Mouse (Mus musculus): ENCODE results near the gene C1qtnf1. TPM values are rescaled to one million over a fixed set of nuclear protein-coding genes. Genes with fewer than 3 reads are reported as not detected.

C1qtnf1 gene
- polyA plus RNA-seq, 1 experiment from 2014 or later: 23.0 TPM

GRCm38 (mm10) chr11:118426765-118427164 lies 1.2 kb upstream of the C1qtnf1 start:
- no peaks in the 10 kb centered on the region for H3K9me3 ChIP-seq (replicated peaks)
- ATAC-seq (ENCODE audit: insufficient number of reproducible peaks, low FRiP score, low TSS enrichment, low read depth): no peak
- no peaks in the 10 kb centered on the region for H3K27me3 ChIP-seq
- no peak overlapping the region for H3K4me3 ChIP-seq (replicated peaks)
- no peak overlapping the region for H3K9ac ChIP-seq
- WGBS: 66% methylated on average over 5 of the region's 5 CpGs
- no peaks in the 10 kb centered on the region for H3K36me3 ChIP-seq
- no peak overlapping the region for H3K27ac ChIP-seq (replicated peaks)
- peaks cover 77% of the 10 kb centered on the region for H3K4me1 ChIP-seq
- no peak overlapping the region for H3K4me2 ChIP-seq (replicated peaks)

- peak overlapping the region; percentile 86 for H3K27ac ChIP-seq (replicated peaks)
- no peak overlapping the region for H3K9ac ChIP-seq
- no peaks in the 10 kb centered on the region for H3K9me3 ChIP-seq (replicated peaks)
- ATAC-seq (ENCODE audit: insufficient number of reproducible peaks, low FRiP score, low TSS enrichment, low read depth): no peak
- 32% methylated on average over 3 of the region's 3 CpGs for WGBS
- H3K4me1 ChIP-seq: peaks cover 83% of the 10 kb centered on the region
- H3K4me2 ChIP-seq (replicated peaks): peak overlapping the region; percentile 61
- no peaks in the 10 kb centered on the region for H3K27me3 ChIP-seq
- H3K4me3 ChIP-seq (replicated peaks): peak overlapping the region; percentile 44
- no peaks in the 10 kb centered on the region for H3K36me3 ChIP-seq
These were observed 680 bp upstream of the C1qtnf1 start for GRCm38 (mm10) chr11:118427266-118427779.

- H3K4me2 ChIP-seq (replicated peaks): peak overlapping the region; percentile 61
- peak overlapping the region; percentile 39 for H3K9ac ChIP-seq
- H3K4me3 ChIP-seq (replicated peaks): peak overlapping the region; percentile 44
- WGBS: 5% methylated on average over 11 of the region's 11 CpGs
- peak overlapping the region; percentile 86 for H3K27ac ChIP-seq (replicated peaks)
- no peak for ATAC-seq (ENCODE audit: insufficient number of reproducible peaks, low FRiP score, low TSS enrichment, low read depth)
- no peaks in the 10 kb centered on the region for H3K36me3 ChIP-seq
- peaks cover 86% of the 10 kb centered on the region for H3K4me1 ChIP-seq
- no peaks in the 10 kb centered on the region for H3K9me3 ChIP-seq (replicated peaks)
- no peaks in the 10 kb centered on the region for H3K27me3 ChIP-seq
These were observed 461 bp downstream of the C1qtnf1 start for GRCm38 (mm10) chr11:118428460-118428868.

- ATAC-seq (ENCODE audit: insufficient number of reproducible peaks, low FRiP score, low TSS enrichment, low read depth): no peak
- Histone ChIP-seq H3K27ac (replicated peaks) (peak overlapping the region; percentile 86), H3K4me2 (replicated peaks) (peak overlapping the region; percentile 61), H3K9me3 (replicated peaks) (no peaks in the 10 kb centered on the region), H3K36me3 (no peaks in the 10 kb centered on the region), H3K27me3 (no peaks in the 10 kb centered on the region), H3K4me1 (peaks cover 86% of the 10 kb centered on the region), H3K4me3 (replicated peaks) (peak overlapping the region; percentile 44), H3K9ac (peak overlapping the region; percentile 39; the same call in 1 of the 2 replicates)
- 34% methylated on average over 8 of the region's 8 CpGs for WGBS
These were observed 1.1 kb downstream of the C1qtnf1 start for GRCm38 (mm10) chr11:118428944-118429709.

DNA sequence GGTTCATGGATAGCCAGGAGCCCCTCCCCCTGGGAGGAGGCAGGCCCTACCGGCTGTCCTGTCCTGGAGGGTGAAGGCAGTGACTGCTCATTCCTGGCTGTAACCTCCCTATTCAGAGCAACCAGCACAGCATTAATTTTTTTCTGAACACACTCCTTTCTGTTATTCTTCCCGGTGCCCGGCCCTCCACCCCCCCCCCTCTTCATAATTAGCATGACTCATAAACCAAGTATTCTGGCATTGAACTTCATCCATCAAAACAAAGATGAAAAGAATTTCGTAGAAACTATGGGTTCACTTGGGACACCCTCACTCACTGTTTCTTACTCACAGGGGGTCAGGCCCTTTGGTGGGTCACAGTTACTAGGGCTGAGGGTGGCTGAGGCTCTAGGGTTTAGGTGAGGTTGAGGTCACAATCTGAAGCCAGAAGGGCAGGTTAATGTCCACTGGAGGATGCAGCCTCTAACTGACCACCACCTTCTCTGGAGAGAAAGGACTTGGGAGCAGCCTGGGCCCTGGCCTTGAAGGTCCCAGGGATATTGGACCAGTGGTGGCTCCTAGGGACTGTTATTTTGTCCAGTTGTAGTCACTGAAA lies 2.4 kb downstream of the C1qtnf1 start:
- peak overlapping the region; percentile 61 for H3K4me2 ChIP-seq (replicated peaks)
- no peaks in the 10 kb centered on the region for H3K9me3 ChIP-seq (replicated peaks)
- no peak overlapping the region; the same call in 1 of the 2 replicates for H3K9ac ChIP-seq
- H3K27me3 ChIP-seq: no peaks in the 10 kb centered on the region
- 0 out of 2 replicates have a peak overlapping the region, but pooled peaks have one; percentile 44 for H3K4me3 ChIP-seq (replicated peaks)
- H3K4me1 ChIP-seq: peaks cover 87% of the 10 kb centered on the region
- 8% methylated on average over 4 of the region's 4 CpGs for WGBS
- no peak for ATAC-seq (ENCODE audit: insufficient number of reproducible peaks, low FRiP score, low TSS enrichment, low read depth)
- H3K36me3 ChIP-seq: no peaks in the 10 kb centered on the region
- peak overlapping the region; percentile 86 for H3K27ac ChIP-seq (replicated peaks)

- H3K9ac ChIP-seq: no peak overlapping the region
- H3K4me3 ChIP-seq (replicated peaks): no peak overlapping the region
- H3K27me3 ChIP-seq: no peaks in the 10 kb centered on the region
- peaks cover 91% of the 10 kb centered on the region for H3K4me1 ChIP-seq
- peak; percentile 34; the same call in 1 of the 2 replicates for ATAC-seq (ENCODE audit: insufficient number of reproducible peaks, low FRiP score, low TSS enrichment, low read depth)
- H3K36me3 ChIP-seq: no peaks in the 10 kb centered on the region
- no peaks in the 10 kb centered on the region for H3K9me3 ChIP-seq (replicated peaks)
- peak overlapping the region; percentile 63 for H3K27ac ChIP-seq (replicated peaks)
- H3K4me2 ChIP-seq (replicated peaks): 0 out of 2 replicates have a peak overlapping the region, but pooled peaks have one; percentile 4
- WGBS: 52% methylated on average over 16 of the region's 16 CpGs
These were observed 3.3 kb downstream of the C1qtnf1 start for GRCm38 (mm10) chr11:118431100-118431948.

DNA sequence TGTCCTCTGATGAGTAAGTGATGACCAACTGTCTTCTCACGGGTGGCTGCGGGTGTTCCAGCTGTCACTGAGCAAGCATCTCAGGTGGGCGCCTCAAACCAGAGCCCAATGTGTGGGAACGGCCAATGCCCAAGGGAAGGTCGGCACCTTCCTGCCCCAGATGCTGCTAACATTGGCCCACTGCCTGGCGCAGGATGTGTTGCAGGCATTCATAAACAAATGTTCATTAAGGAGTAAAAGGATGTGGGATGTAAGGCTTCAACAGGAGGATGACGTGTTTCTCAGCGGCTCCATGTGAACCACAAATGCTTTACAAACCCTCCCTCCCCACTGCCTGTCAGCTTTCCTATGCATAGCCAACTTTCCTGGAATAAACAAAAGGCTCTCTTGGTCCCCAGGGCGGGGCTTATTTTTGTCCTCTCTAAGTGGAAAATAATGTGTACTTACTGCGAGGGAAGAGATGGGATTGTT lies 5.4 kb downstream of the C1qtnf1 start:
- H3K4me1 ChIP-seq: peaks cover 95% of the 10 kb centered on the region
- ATAC-seq (ENCODE audit: insufficient number of reproducible peaks, low FRiP score, low TSS enrichment, low read depth): peak; percentile 40; the same call in 1 of the 2 replicates
- H3K27ac ChIP-seq (replicated peaks): peak overlapping the region; percentile 78
- H3K9ac ChIP-seq: no peak overlapping the region
- H3K27me3 ChIP-seq: no peaks in the 10 kb centered on the region
- H3K9me3 ChIP-seq (replicated peaks): no peaks in the 10 kb centered on the region
- H3K4me3 ChIP-seq (replicated peaks): peak overlapping the region; percentile 24
- peak overlapping the region; percentile 41 for H3K4me2 ChIP-seq (replicated peaks)
- no peaks in the 10 kb centered on the region for H3K36me3 ChIP-seq
- WGBS: 39% methylated on average over 10 of the region's 10 CpGs

DNA sequence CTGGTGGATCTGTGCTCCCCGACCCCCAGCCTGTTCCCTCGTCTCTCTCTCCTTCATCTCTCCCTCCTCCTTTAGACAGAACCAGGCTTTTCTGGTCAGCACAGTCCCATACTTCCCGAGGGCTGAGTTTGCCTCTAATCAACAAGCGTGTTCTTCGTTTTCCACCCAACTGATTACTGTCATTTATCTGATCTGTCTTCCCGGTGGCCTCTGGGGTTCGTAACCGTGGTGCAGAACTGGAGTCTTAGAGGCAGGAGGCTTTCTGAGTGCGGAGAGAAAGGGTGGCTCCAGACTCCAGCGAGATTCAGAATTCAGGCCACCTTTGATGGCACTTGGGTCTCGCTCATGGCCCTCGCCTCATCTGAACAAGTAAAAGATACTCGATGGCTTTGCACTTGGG lies 6.1 kb downstream of the C1qtnf1 start:
- Histone ChIP-seq H3K9ac (0 out of 2 replicates have a peak overlapping the region, but pooled peaks have one; percentile 15), H3K27ac (replicated peaks) (peak overlapping the region; percentile 76), H3K4me2 (replicated peaks) (peak overlapping the region; percentile 41), H3K27me3 (no peaks in the 10 kb centered on the region), H3K36me3 (no peaks in the 10 kb centered on the region), H3K9me3 (replicated peaks) (no peaks in the 10 kb centered on the region), H3K4me3 (replicated peaks) (peak overlapping the region; percentile 24), H3K4me1 (peaks cover 95% of the 10 kb centered on the region)
- no peak for ATAC-seq (ENCODE audit: insufficient number of reproducible peaks, low FRiP score, low TSS enrichment, low read depth)
- 36% methylated on average over 13 of the region's 13 CpGs for WGBS

DNA sequence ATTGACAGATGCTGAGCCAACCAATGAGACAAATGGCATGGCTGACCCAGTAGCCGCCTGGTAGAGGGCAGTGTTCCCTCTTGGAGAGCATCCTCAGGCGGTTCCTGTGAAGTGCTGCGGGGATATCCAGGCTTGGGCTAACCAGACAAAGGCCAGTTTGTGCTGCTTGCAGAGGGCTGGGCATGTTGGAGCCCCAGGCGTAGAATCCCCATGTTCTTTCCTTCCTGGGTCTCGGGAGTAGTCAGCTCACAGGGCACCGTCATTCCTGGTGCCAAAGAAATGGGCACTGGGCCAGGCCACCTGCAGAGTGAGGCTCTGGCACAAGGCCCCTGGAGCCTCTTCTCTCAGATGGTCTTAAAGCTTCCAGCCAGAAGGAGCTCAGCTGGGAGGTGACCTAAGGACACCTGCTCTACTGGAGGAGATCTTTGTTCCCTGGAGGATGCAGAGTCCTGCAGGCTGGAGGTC lies 8.5 kb downstream of the C1qtnf1 start:
- Histone ChIP-seq H3K9me3 (replicated peaks) (no peaks in the 10 kb centered on the region), H3K4me3 (replicated peaks) (no peak overlapping the region), H3K36me3 (no peaks in the 10 kb centered on the region), H3K4me2 (replicated peaks) (no peak overlapping the region), H3K9ac (no peak overlapping the region), H3K27ac (replicated peaks) (no peak overlapping the region), H3K27me3 (no peaks in the 10 kb centered on the region), H3K4me1 (peaks cover 82% of the 10 kb centered on the region)
- ATAC-seq (ENCODE audit: insufficient number of reproducible peaks, low FRiP score, low TSS enrichment, low read depth): no peak
- WGBS: 28% methylated on average over 6 of the region's 6 CpGs

GRCm38 (mm10) chr11:118438665-118439414 lies 10.8 kb downstream of the C1qtnf1 start:
- Histone ChIP-seq H3K9me3 (replicated peaks) (no peaks in the 10 kb centered on the region), H3K27ac (replicated peaks) (peak overlapping the region; percentile 72), H3K4me1 (peaks cover 69% of the 10 kb centered on the region), H3K27me3 (no peaks in the 10 kb centered on the region), H3K36me3 (peaks cover under 1% of the 10 kb centered on the region; the same call in 1 of the 2 replicates), H3K4me2 (replicated peaks) (no peak overlapping the region), H3K9ac (no peak overlapping the region), H3K4me3 (replicated peaks) (no peak overlapping the region)
- 36% methylated on average over 11 of the region's 11 CpGs for WGBS
- 0 out of 2 replicates have a peak, but pooled peaks have one; percentile 13 for ATAC-seq (ENCODE audit: insufficient number of reproducible peaks, low FRiP score, low TSS enrichment, low read depth)

All from embryonic facial prominence, embryonic 15.5 days (tissue).